Mouse (Mus musculus): ENCODE measurements at regions not wholly inside any gene's neighbourhood (a gene's known extent, or its start where the extent isn't known, plus 50 kb on each side); places are given as distances from the start of the nearest gene placed in this dataset.

- no peak overlapping the region for H3K4me3 ChIP-seq (ENCODE audit: insufficient read depth, low read depth, low read length)
- H3K4me1 ChIP-seq (ENCODE audit: control insufficient read depth, insufficient read depth, insufficient read length, low read length), result peaks cover 7% of the 10 kb centered on the region
- peak overlapping the region; percentile 96 for H3K27ac ChIP-seq (replicated peaks; ENCODE audit: low read depth, low read length)
Measured at GRCm38 (mm10) chr4:69823311-69823940, 586.8 kb downstream of the Cdk5rap2 start.

GRCm38 (mm10) chr4:69818885-69819284 lies 591.4 kb downstream of the Cdk5rap2 start:
- H3K4me3 ChIP-seq (ENCODE audit: insufficient read depth, low read depth, low read length), result no peak overlapping the region
- no peak overlapping the region for H3K27ac ChIP-seq (replicated peaks; ENCODE audit: low read depth, low read length)
- H3K4me1 ChIP-seq (ENCODE audit: control insufficient read depth, insufficient read depth, insufficient read length, low read length), result peaks cover 7% of the 10 kb centered on the region

- no peak overlapping the region for H3K27ac ChIP-seq (replicated peaks; ENCODE audit: low read depth, low read length)
- no peaks in the 10 kb centered on the region for H3K4me1 ChIP-seq (ENCODE audit: control insufficient read depth, insufficient read depth, insufficient read length, low read length)
- no peak overlapping the region for H3K4me3 ChIP-seq (ENCODE audit: insufficient read depth, low read depth, low read length)
Measured at GRCm38 (mm10) chr4:69785481-69786050, 624.7 kb downstream of the Cdk5rap2 start.

- Histone ChIP-seq H3K27ac (replicated peaks; ENCODE audit: low read depth, low read length) (no peak overlapping the region), H3K4me3 (ENCODE audit: insufficient read depth, low read depth, low read length) (no peak overlapping the region), H3K4me1 (ENCODE audit: control insufficient read depth, insufficient read depth, insufficient read length, low read length) (no peaks in the 10 kb centered on the region)
Measured at GRCm38 (mm10) chr4:69781258-69781657, 629.0 kb downstream of the Cdk5rap2 start.

GRCm38 (mm10) chr4:69761841-69762240 lies 648.4 kb downstream of the Cdk5rap2 start:
- Histone ChIP-seq H3K4me1 (ENCODE audit: control insufficient read depth, insufficient read depth, insufficient read length, low read length) (no peaks in the 10 kb centered on the region), H3K4me3 (ENCODE audit: insufficient read depth, low read depth, low read length) (no peak overlapping the region), H3K27ac (replicated peaks; ENCODE audit: low read depth, low read length) (no peak overlapping the region)

GRCm38 (mm10) chr4:69759596-69759995 lies 650.6 kb downstream of the Cdk5rap2 start:
- Histone ChIP-seq H3K4me3 (ENCODE audit: insufficient read depth, low read depth, low read length) (no peak overlapping the region), H3K27ac (replicated peaks; ENCODE audit: low read depth, low read length) (no peak overlapping the region), H3K4me1 (ENCODE audit: control insufficient read depth, insufficient read depth, insufficient read length, low read length) (no peaks in the 10 kb centered on the region)

GRCm38 (mm10) chr4:69754567-69754966 lies 655.7 kb downstream of the Cdk5rap2 start:
- Histone ChIP-seq H3K4me3 (ENCODE audit: insufficient read depth, low read depth, low read length) (no peak overlapping the region), H3K4me1 (ENCODE audit: control insufficient read depth, insufficient read depth, insufficient read length, low read length) (no peaks in the 10 kb centered on the region), H3K27ac (replicated peaks; ENCODE audit: low read depth, low read length) (no peak overlapping the region)

- Histone ChIP-seq H3K27ac (replicated peaks; ENCODE audit: low read depth, low read length) (no peak overlapping the region), H3K4me3 (ENCODE audit: insufficient read depth, low read depth, low read length) (no peak overlapping the region)
Measured at GRCm38 (mm10) chr4:69753086-69753485, 657.2 kb downstream of the Cdk5rap2 start.

GRCm38 (mm10) chr4:69739833-69740510 lies 670.3 kb downstream of the Cdk5rap2 start:
- no peak overlapping the region for H3K27ac ChIP-seq (replicated peaks; ENCODE audit: low read depth, low read length)
- no peaks in the 10 kb centered on the region for H3K4me1 ChIP-seq (ENCODE audit: control insufficient read depth, insufficient read depth, insufficient read length, low read length)
- H3K4me3 ChIP-seq (ENCODE audit: insufficient read depth, low read depth, low read length), result no peak overlapping the region

More at GRCm38 (mm10) chr4:69753086-69753485, 657.2 kb downstream of the Cdk5rap2 start:
- no peaks in the 10 kb centered on the region for H3K4me1 ChIP-seq (ENCODE audit: control insufficient read depth, insufficient read depth, insufficient read length, low read length)
